Mouse (Mus musculus): ENCODE measurements around the gene Trim10.

Trim10 gene

DNA sequence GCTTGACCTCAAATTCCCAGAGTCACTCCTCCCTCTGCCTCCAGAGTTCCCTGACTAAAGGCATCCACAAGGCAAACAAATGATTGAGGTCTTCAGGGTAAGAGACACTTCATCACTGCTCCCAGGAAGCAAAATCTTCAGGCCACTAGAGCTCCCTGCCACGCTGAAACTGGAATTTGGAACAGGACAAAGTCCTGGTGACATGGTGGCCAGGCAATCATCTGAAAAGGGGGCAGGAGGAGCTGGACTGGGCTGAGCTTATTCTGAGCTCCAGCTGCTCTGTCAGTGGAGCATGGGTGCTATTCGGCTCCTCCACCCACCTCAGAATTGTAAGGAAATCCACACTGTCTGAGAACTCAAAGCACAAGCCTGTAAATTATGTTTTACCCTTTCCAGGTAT, 42.7 kb downstream of the Trim10 start:
- no peak for DNase-seq (ENCODE audit: low spot score)

DNA sequence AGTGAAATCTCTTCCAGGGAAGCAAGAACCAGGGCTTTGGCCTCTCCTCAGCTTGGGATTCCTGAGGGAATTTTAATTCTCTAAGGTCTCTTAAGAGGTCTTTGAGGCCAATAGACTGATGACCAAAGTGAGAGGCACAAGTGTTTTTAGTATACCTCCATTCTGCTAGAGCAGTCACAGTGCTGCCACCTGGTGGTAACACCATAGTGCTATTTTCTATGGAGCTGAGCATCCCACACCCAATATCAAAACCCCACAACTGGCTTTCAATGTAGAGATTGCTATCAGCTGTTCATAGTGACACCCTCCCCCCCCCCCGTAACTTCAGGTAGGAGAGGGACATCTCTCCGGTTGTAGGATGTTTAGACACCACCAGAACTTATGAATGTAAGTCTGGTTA, 44.7 kb downstream of the Trim10 start:
- peak; percentile 45 for DNase-seq (ENCODE audit: low spot score)

DNA sequence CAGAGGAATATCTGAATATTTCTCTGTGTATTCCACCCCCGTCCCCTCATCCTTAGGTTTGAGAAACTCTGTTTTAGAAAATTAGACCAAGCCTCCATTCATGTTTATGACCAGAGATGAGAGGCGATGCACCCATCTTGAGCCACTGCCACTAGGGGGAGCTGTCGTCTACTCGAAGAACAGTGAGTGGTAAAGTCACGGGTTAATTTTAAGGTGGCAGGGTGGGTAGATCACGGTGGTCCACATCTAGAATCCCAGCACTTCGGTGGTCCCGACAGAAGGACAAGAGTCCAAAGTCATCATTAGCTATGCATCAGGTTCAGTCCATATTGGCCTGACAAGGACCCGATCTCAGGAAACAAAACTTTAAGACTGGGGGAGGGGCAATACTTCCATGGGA, 45.7 kb downstream of the Trim10 start:
- DNase-seq (ENCODE audit: low spot score) = peak; percentile 6

DNA sequence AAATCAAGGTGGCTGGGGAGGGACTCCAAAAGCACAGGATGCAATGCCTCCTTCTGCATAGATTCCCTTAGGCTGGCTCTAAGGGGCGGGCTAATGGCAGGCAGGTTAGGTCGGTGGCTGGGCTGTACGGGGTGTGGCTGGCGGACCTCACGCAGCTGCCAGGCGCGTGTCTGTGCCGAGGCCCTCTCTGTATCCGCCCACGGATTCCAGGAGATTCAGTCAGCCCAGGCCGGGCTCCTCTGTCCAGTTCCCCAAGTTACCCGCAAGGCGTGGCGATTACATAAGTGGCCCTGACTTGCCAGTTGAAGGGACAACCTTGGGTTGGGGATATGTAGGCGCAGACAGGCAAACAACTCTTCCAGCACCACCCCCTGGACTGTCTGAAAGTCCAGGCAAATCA, 50.9 kb downstream of the Trim10 start:
- DNase-seq (ENCODE audit: low spot score) = no peak

DNA sequence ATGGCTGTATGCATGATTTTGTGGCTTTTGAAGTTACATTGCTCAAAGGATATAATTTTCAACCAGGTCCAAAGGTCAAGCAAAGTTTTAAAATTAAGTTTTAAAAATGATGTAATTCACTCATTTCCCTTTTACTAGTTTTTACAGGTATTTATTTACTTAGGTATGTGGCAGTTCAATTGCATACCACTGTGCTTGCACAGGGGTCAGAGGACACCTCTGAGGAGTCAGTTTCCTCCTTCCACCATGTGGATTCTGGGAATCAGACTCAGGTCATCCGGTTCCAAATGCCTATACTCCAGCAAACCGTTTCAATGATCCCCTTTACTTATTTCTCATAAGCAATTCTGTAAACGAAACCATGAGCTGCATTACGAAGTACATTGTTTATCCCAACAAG, 53.3 kb downstream of the Trim10 start:
- DNase-seq (ENCODE audit: low spot score) = no peak

DNA sequence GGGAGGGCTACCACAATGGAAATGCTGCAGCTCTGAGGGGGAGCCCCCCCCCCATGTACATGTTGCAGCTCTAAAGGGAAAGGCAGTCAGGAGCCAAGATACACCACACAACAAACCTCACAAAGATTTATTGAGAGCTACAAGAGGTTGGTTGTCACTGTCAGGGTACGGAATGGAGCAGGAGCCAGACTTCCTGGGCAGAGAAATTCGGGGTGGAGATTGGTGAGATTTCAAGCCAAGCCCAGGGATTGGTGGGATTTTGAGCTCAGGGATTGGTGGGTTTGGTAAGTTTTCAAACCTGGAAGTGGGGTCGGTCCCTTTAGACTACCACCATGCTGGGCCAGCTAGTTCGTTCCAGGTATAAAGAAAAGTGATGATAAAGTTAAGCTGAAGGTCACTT, 54.1 kb downstream of the Trim10 start:
- DNase-seq (ENCODE audit: low spot score) = no peak

All from spleen, adult 12 weeks (tissue).